Mouse (Mus musculus): ENCODE data around the gene Pappa2. TPM values are rescaled to one million over a fixed set of nuclear protein-coding genes. Genes with fewer than 3 reads are reported as not detected.

Gene Pappa2
- polyA plus RNA-seq, 1 experiment from 2014 or later: 1.1 TPM

GRCm38 (mm10) chr1:158953479-158954207 is 26.6 kb downstream of the Pappa2 start:
- DNase-seq: peak; percentile 88
- 46% methylated on average over 6 of the region's 6 CpGs for WGBS

DNA sequence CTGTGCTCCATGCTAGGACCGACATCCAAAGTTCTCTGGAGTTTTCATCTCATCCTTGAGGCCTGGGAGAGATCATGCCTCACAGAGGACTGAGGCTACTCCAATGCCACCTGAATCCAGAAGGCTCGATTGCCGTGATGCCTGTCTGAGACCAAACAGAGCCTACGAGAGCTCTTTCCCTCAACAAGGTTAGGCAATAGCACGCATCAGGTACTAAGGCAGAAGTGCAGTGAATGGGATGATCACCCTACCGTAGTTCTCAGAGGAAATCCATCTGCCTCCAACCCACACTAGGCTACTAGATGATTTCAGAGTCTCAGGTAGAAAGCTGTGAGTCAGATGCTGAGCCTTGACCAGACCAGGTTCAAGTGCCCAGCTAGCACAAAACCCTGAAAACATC is 31.2 kb downstream of the Pappa2 start:
- no peaks in the 10 kb centered on the region for H3K36me3 ChIP-seq (ENCODE audit: control insufficient read depth, insufficient read depth, low read length)

More at GRCm38 (mm10) chr1:158953479-158954207, 26.6 kb downstream of the Pappa2 start:
- Histone ChIP-seq H3K9me3 (ENCODE audit: control insufficient read depth, low read length) (no peaks in the 10 kb centered on the region), H3K36me3 (ENCODE audit: control insufficient read depth, insufficient read depth, low read length) (no peaks in the 10 kb centered on the region), H3K27ac (replicated peaks; ENCODE audit: low read depth, low read length) (no peak overlapping the region), H3K4me1 (ENCODE audit: control insufficient read depth, insufficient read depth, low read length) (no peaks in the 10 kb centered on the region), H3K4me2 (ENCODE audit: low read length) (no peak overlapping the region), H3K27me3 (ENCODE audit: control insufficient read depth, insufficient read depth, low read length) (no peaks in the 10 kb centered on the region), H3K9ac (replicated peaks; ENCODE audit: low read length) (no peak overlapping the region), H3K4me3 (replicated peaks; ENCODE audit: low read depth, low read length) (no peak overlapping the region)
- peak; percentile 76; the same call in 1 of the 2 replicates for ATAC-seq (ENCODE audit: low FRiP score, low TSS enrichment)

GRCm38 (mm10) chr1:158947981-158948735 is 32.1 kb downstream of the Pappa2 start:
- H3K4me3 ChIP-seq (replicated peaks; ENCODE audit: low read depth, low read length): no peak overlapping the region
- no peak for ATAC-seq (ENCODE audit: low FRiP score, low TSS enrichment)
- H3K36me3 ChIP-seq (ENCODE audit: control insufficient read depth, insufficient read depth, low read length): no peaks in the 10 kb centered on the region
- no peak overlapping the region for H3K9ac ChIP-seq (replicated peaks; ENCODE audit: low read length)
- WGBS: 81% methylated on average over 6 of the region's 6 CpGs
- no peak overlapping the region for H3K27ac ChIP-seq (replicated peaks; ENCODE audit: low read depth, low read length)
- DNase-seq: no peak
- no peaks in the 10 kb centered on the region for H3K4me1 ChIP-seq (ENCODE audit: control insufficient read depth, insufficient read depth, low read length)
- no peaks in the 10 kb centered on the region for H3K27me3 ChIP-seq (ENCODE audit: control insufficient read depth, insufficient read depth, low read length)
- no peaks in the 10 kb centered on the region for H3K9me3 ChIP-seq (ENCODE audit: control insufficient read depth, low read length)
- no peak overlapping the region for H3K4me2 ChIP-seq (ENCODE audit: low read length)

More for the DNA sequence above, 31.2 kb downstream of the Pappa2 start:
- no peak overlapping the region for H3K27ac ChIP-seq (replicated peaks; ENCODE audit: low read depth, low read length)
- H3K4me3 ChIP-seq (replicated peaks; ENCODE audit: low read depth, low read length): no peak overlapping the region
- 94% methylated on average over 6 of the region's 6 CpGs for WGBS
- no peak for DNase-seq
- H3K27me3 ChIP-seq (ENCODE audit: control insufficient read depth, insufficient read depth, low read length): no peaks in the 10 kb centered on the region
- no peaks in the 10 kb centered on the region for H3K9me3 ChIP-seq (ENCODE audit: control insufficient read depth, low read length)
- ATAC-seq (ENCODE audit: low FRiP score, low TSS enrichment): no peak
- H3K4me1 ChIP-seq (ENCODE audit: control insufficient read depth, insufficient read depth, low read length): no peaks in the 10 kb centered on the region
- no peak overlapping the region for H3K9ac ChIP-seq (replicated peaks; ENCODE audit: low read length)
- no peak overlapping the region for H3K4me2 ChIP-seq (ENCODE audit: low read length)

DNA sequence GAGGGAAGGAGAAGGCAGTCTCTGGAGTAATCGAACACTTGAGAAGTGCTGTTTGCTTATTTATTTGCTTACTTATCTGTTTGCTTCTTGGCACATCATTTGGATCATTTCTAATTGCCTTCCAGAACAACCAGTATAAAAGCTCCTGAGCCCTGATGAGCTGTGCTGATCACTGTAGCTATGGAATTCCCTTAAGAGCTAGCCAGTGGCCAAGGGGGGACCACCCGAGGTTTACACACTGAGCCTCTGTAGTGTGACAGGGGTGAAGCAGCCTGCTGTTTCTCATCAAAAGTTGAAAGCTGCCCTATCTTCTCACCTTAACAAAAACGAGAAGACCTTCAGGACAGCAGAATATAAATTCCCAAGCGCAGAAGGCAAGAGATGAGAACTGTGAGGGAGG is 35.4 kb downstream of the Pappa2 start:
- Histone ChIP-seq H3K4me1 (ENCODE audit: control insufficient read depth, insufficient read depth, low read length) (no peaks in the 10 kb centered on the region), H3K36me3 (ENCODE audit: control insufficient read depth, insufficient read depth, low read length) (no peaks in the 10 kb centered on the region), H3K9me3 (ENCODE audit: control insufficient read depth, low read length) (no peaks in the 10 kb centered on the region), H3K9ac (replicated peaks; ENCODE audit: low read length) (no peak overlapping the region), H3K27ac (replicated peaks; ENCODE audit: low read depth, low read length) (no peak overlapping the region), H3K4me2 (ENCODE audit: low read length) (no peak overlapping the region), H3K27me3 (ENCODE audit: control insufficient read depth, insufficient read depth, low read length) (no peaks in the 10 kb centered on the region), H3K4me3 (replicated peaks; ENCODE audit: low read depth, low read length) (no peak overlapping the region)
- DNase-seq (no peak), ATAC-seq (ENCODE audit: low FRiP score, low TSS enrichment) (no peak)
- WGBS: 80% methylated on average over 4 of the region's 4 CpGs

GRCm38 (mm10) chr1:158942864-158943263 is 37.4 kb downstream of the Pappa2 start:
- Histone ChIP-seq H3K4me3 (replicated peaks; ENCODE audit: low read depth, low read length) (no peak overlapping the region), H3K27me3 (ENCODE audit: control insufficient read depth, insufficient read depth, low read length) (no peaks in the 10 kb centered on the region), H3K9ac (replicated peaks; ENCODE audit: low read length) (no peak overlapping the region), H3K9me3 (ENCODE audit: control insufficient read depth, low read length) (no peaks in the 10 kb centered on the region), H3K27ac (replicated peaks; ENCODE audit: low read depth, low read length) (no peak overlapping the region), H3K4me2 (ENCODE audit: low read length) (no peak overlapping the region), H3K4me1 (ENCODE audit: control insufficient read depth, insufficient read depth, low read length) (no peaks in the 10 kb centered on the region), H3K36me3 (ENCODE audit: control insufficient read depth, insufficient read depth, low read length) (no peaks in the 10 kb centered on the region)
- no peak for ATAC-seq (ENCODE audit: low FRiP score, low TSS enrichment)
- WGBS: 33% methylated on average over 3 of the region's 3 CpGs
- no peak for DNase-seq

GRCm38 (mm10) chr1:158940966-158941365 is 39.3 kb downstream of the Pappa2 start:
- Histone ChIP-seq H3K27me3 (ENCODE audit: control insufficient read depth, insufficient read depth, low read length) (no peaks in the 10 kb centered on the region), H3K36me3 (ENCODE audit: control insufficient read depth, insufficient read depth, low read length) (no peaks in the 10 kb centered on the region), H3K4me1 (ENCODE audit: control insufficient read depth, insufficient read depth, low read length) (no peaks in the 10 kb centered on the region), H3K27ac (replicated peaks; ENCODE audit: low read depth, low read length) (no peak overlapping the region), H3K4me2 (ENCODE audit: low read length) (no peak overlapping the region), H3K9ac (replicated peaks; ENCODE audit: low read length) (no peak overlapping the region), H3K9me3 (ENCODE audit: control insufficient read depth, low read length) (no peaks in the 10 kb centered on the region), H3K4me3 (replicated peaks; ENCODE audit: low read depth, low read length) (no peak overlapping the region)
- WGBS: 88% methylated on average over 3 of the region's 3 CpGs
- no peak for ATAC-seq (ENCODE audit: low FRiP score, low TSS enrichment)
- no peak for DNase-seq

GRCm38 (mm10) chr1:158934447-158934846 is 45.8 kb downstream of the Pappa2 start:
- Histone ChIP-seq H3K36me3 (ENCODE audit: control insufficient read depth, insufficient read depth, low read length) (no peaks in the 10 kb centered on the region), H3K9me3 (ENCODE audit: control insufficient read depth, low read length) (no peaks in the 10 kb centered on the region)
- ATAC-seq (ENCODE audit: low FRiP score, low TSS enrichment): no peak

GRCm38 (mm10) chr1:158931202-158931827 is 49.0 kb downstream of the Pappa2 start:
- Histone ChIP-seq H3K4me2 (ENCODE audit: low read length) (no peak overlapping the region), H3K4me1 (ENCODE audit: control insufficient read depth, insufficient read depth, low read length) (no peaks in the 10 kb centered on the region), H3K9me3 (ENCODE audit: control insufficient read depth, low read length) (no peaks in the 10 kb centered on the region), H3K9ac (replicated peaks; ENCODE audit: low read length) (no peak overlapping the region), H3K36me3 (ENCODE audit: control insufficient read depth, insufficient read depth, low read length) (no peaks in the 10 kb centered on the region), H3K4me3 (replicated peaks; ENCODE audit: low read depth, low read length) (no peak overlapping the region), H3K27me3 (ENCODE audit: control insufficient read depth, insufficient read depth, low read length) (no peaks in the 10 kb centered on the region), H3K27ac (replicated peaks; ENCODE audit: low read depth, low read length) (no peak overlapping the region)
- DNase-seq (no peak), ATAC-seq (ENCODE audit: low FRiP score, low TSS enrichment) (no peak)
- 90% methylated on average over 6 of the region's 6 CpGs for WGBS

More at GRCm38 (mm10) chr1:158934447-158934846, 45.8 kb downstream of the Pappa2 start:
- no peaks in the 10 kb centered on the region for H3K27me3 ChIP-seq (ENCODE audit: control insufficient read depth, insufficient read depth, low read length)
- no peak overlapping the region for H3K4me2 ChIP-seq (ENCODE audit: low read length)
- no peak overlapping the region for H3K4me3 ChIP-seq (replicated peaks; ENCODE audit: low read depth, low read length)
- 66% methylated on average over 3 of the region's 3 CpGs for WGBS
- H3K4me1 ChIP-seq (ENCODE audit: control insufficient read depth, insufficient read depth, low read length): no peaks in the 10 kb centered on the region
- no peak overlapping the region for H3K9ac ChIP-seq (replicated peaks; ENCODE audit: low read length)
- H3K27ac ChIP-seq (replicated peaks; ENCODE audit: low read depth, low read length): no peak overlapping the region
- DNase-seq: no peak

All from midbrain, embryonic 14.5 days (tissue).